ENCODE assay signal across 19 mouse cellular contexts in genomic region chr2:136758809-136759551, GRCm38 (mm10). TPM values are rescaled to one million over a fixed set of nuclear protein-coding genes. Genes with fewer than 3 reads are reported as not detected.
"Had no signal": no experiment of that assay in that cellular context is flagged by ENCODE, and none has a peak within 500 bp of the region (broad histone marks: within the 10 kb centered on the region; RNA-seq: fewer than 3 reads in every experiment).

No protein-coding gene starts in this region.

- DNase-seq: kidney, adult 18-20 months; kidney, postnatal 10 days; kidney, postnatal 4 days; liver; liver, embryonic 13.5 days; liver, postnatal 0 days; lung, postnatal 14 days; right cerebral cortex, postnatal 14 days; thymus, postnatal 36 days had no signal

- H3K4me2 ChIP-seq: limb, embryonic 12.5 days; liver, embryonic 13.5 days; lung, embryonic 15.5 days; midbrain, embryonic 12.5 days; stomach, embryonic 15.5 days had no signal

- H3K9me3 ChIP-seq: limb, embryonic 12.5 days; liver, embryonic 13.5 days; lung, embryonic 15.5 days; megakaryocyte, embryonic 14.5 days; midbrain, embryonic 12.5 days; stomach, embryonic 15.5 days had no signal

- H3K4me1 ChIP-seq: limb, embryonic 12.5 days; liver, embryonic 13.5 days; lung, embryonic 15.5 days; megakaryocyte, embryonic 14.5 days; stomach, embryonic 15.5 days had no signal

- H3K36me3 ChIP-seq: limb, embryonic 12.5 days; liver, embryonic 13.5 days; lung, embryonic 15.5 days; midbrain, embryonic 12.5 days; stomach, embryonic 15.5 days had no signal

- H3K27ac ChIP-seq: layer of hippocampus, adult 2 months; limb, embryonic 12.5 days; liver, embryonic 13.5 days; lung, embryonic 15.5 days; macrophage; midbrain, embryonic 12.5 days; stomach, embryonic 15.5 days had no signal

- H3K4me3 ChIP-seq: layer of hippocampus, adult 2 months; limb, embryonic 12.5 days; liver, embryonic 13.5 days; lung, embryonic 15.5 days; megakaryocyte, embryonic 14.5 days; midbrain, embryonic 12.5 days; stomach, embryonic 15.5 days had no signal

- H3K9ac ChIP-seq: limb, embryonic 12.5 days; liver, embryonic 13.5 days; liver, postnatal 0 days; lung, embryonic 15.5 days; midbrain, embryonic 12.5 days; stomach, embryonic 15.5 days had no signal

- ATAC-seq: liver, postnatal 0 days had no signal

- H3K27me3 ChIP-seq: limb, embryonic 12.5 days; liver, embryonic 13.5 days; lung, embryonic 15.5 days; megakaryocyte, embryonic 14.5 days; midbrain, embryonic 12.5 days; stomach, embryonic 15.5 days had no signal

RNA-seq across cellular contexts. Expression of gene Snap25, which starts 45.7 kb away (rescaled TPM):
- polyA plus RNA-seq: liver, postnatal 0 days; macrophage; spleen, adult 2 months; testis, adult 2 months; thymus, postnatal 0 days had no signal
